Mouse (Mus musculus): ENCODE measurements around the gene Nfkbid. TPM values are rescaled to one million over a fixed set of nuclear protein-coding genes. Genes with fewer than 3 reads are reported as not detected.

The Nfkbid gene
- polyA plus RNA-seq (2014; fragmentation: Nextera tagmentation; extraction: Ambion mirVana) = 1.8 and 3.6 TPM in 2 replicates

GRCm38 (mm10) chr7:30421175-30421889 lies at the start of gene Nfkbid:
Nfkbid (plus strand) TSS chr7:30421732.
- H3K27me3 ChIP-seq (replicated peaks; ENCODE audit: control insufficient read depth, insufficient read depth, low read length) = no peaks in the 10 kb centered on the region
- peak within 1 kb of the TSS; percentile 74 for H3K4me2 ChIP-seq
- H3K27ac ChIP-seq (ENCODE audit: low read depth, low read length) = no peak within 1 kb of the TSS
- peaks cover 7% of the 10 kb centered on the region; the same call in 1 of the 2 replicates for H3K36me3 ChIP-seq (ENCODE audit: control insufficient read depth, insufficient read depth, low read length)
- peak within 1 kb of the TSS; percentile 50 for H3K9ac ChIP-seq (ENCODE audit: low read depth, low read length)
- WGBS = 8% methylated on average over 31 of the region's 31 CpGs
- H3K4me3 ChIP-seq (ENCODE audit: low read depth, low read length) = peak within 1 kb of the TSS; percentile 48
- ATAC-seq (replicated peaks; ENCODE audit: low FRiP score) (peak; percentile 53), DNase-seq (ENCODE audit: low spot score) (peak; percentile 70)
- H3K9me3 ChIP-seq (ENCODE audit: control insufficient read depth, low read length) = no peaks in the 10 kb centered on the region
- 0 out of 2 replicates have a peak, but pooled peaks cover 5% of the 10 kb centered on the region for H3K4me1 ChIP-seq (replicated peaks; ENCODE audit: control insufficient read depth, insufficient read depth, low read length)

- Histone ChIP-seq H3K4me1 (replicated peaks; ENCODE audit: control insufficient read depth, insufficient read depth, low read length) (no peaks in the 10 kb centered on the region), H3K4me2 (peak overlapping the region; percentile 70), H3K27ac (ENCODE audit: low read depth, low read length) (no peak overlapping the region), H3K36me3 (ENCODE audit: control insufficient read depth, insufficient read depth, low read length) (no peaks in the 10 kb centered on the region), H3K4me3 (ENCODE audit: low read depth, low read length) (peak overlapping the region; percentile 42), H3K27me3 (replicated peaks; ENCODE audit: control insufficient read depth, insufficient read depth, low read length) (no peaks in the 10 kb centered on the region), H3K9me3 (ENCODE audit: control insufficient read depth, low read length) (no peaks in the 10 kb centered on the region), H3K9ac (ENCODE audit: low read depth, low read length) (peak overlapping the region; percentile 62)
- WGBS = 2% methylated on average over 21 of the region's 21 CpGs
- DNase-seq (ENCODE audit: low spot score) = peak; percentile 84
- peak; percentile 99 for ATAC-seq (replicated peaks; ENCODE audit: low FRiP score)
These were observed 48.0 kb upstream of the Nfkbid start for GRCm38 (mm10) chr7:30373501-30373962.

- Histone ChIP-seq H3K27me3 (replicated peaks; ENCODE audit: control insufficient read depth, insufficient read depth, low read length) (no peaks in the 10 kb centered on the region), H3K4me3 (ENCODE audit: low read depth, low read length) (no peak overlapping the region), H3K27ac (ENCODE audit: low read depth, low read length) (no peak overlapping the region), H3K9ac (ENCODE audit: low read depth, low read length) (no peak overlapping the region), H3K4me1 (replicated peaks; ENCODE audit: control insufficient read depth, insufficient read depth, low read length) (no peaks in the 10 kb centered on the region), H3K4me2 (no peak overlapping the region), H3K36me3 (ENCODE audit: control insufficient read depth, insufficient read depth, low read length) (no peaks in the 10 kb centered on the region), H3K9me3 (ENCODE audit: control insufficient read depth, low read length) (no peaks in the 10 kb centered on the region)
- ATAC-seq (replicated peaks; ENCODE audit: low FRiP score) (no peak), DNase-seq (ENCODE audit: low spot score) (no peak)
- 56% methylated on average over 5 of the region's 5 CpGs for WGBS
These were observed 41.5 kb upstream of the Nfkbid start for GRCm38 (mm10) chr7:30380061-30380460.

GRCm38 (mm10) chr7:30384106-30384505 lies 37.4 kb upstream of the Nfkbid start:
- ATAC-seq (replicated peaks; ENCODE audit: low FRiP score) (no peak), DNase-seq (ENCODE audit: low spot score) (no peak)
- Histone ChIP-seq H3K36me3 (ENCODE audit: control insufficient read depth, insufficient read depth, low read length) (no peaks in the 10 kb centered on the region), H3K27me3 (replicated peaks; ENCODE audit: control insufficient read depth, insufficient read depth, low read length) (no peaks in the 10 kb centered on the region), H3K4me1 (replicated peaks; ENCODE audit: control insufficient read depth, insufficient read depth, low read length) (no peaks in the 10 kb centered on the region), H3K4me2 (no peak overlapping the region), H3K9me3 (ENCODE audit: control insufficient read depth, low read length) (no peaks in the 10 kb centered on the region), H3K27ac (ENCODE audit: low read depth, low read length) (no peak overlapping the region), H3K9ac (ENCODE audit: low read depth, low read length) (no peak overlapping the region), H3K4me3 (ENCODE audit: low read depth, low read length) (no peak overlapping the region)
- WGBS = 83% methylated on average over 9 of the region's 9 CpGs

- ATAC-seq (replicated peaks; ENCODE audit: low FRiP score) = no peak
- Histone ChIP-seq H3K4me3 (ENCODE audit: low read depth, low read length) (no peak overlapping the region), H3K36me3 (ENCODE audit: control insufficient read depth, insufficient read depth, low read length) (no peaks in the 10 kb centered on the region), H3K9ac (ENCODE audit: low read depth, low read length) (no peak overlapping the region), H3K4me2 (no peak overlapping the region), H3K4me1 (replicated peaks; ENCODE audit: control insufficient read depth, insufficient read depth, low read length) (no peaks in the 10 kb centered on the region), H3K27me3 (replicated peaks; ENCODE audit: control insufficient read depth, insufficient read depth, low read length) (no peaks in the 10 kb centered on the region), H3K27ac (ENCODE audit: low read depth, low read length) (no peak overlapping the region), H3K9me3 (ENCODE audit: control insufficient read depth, low read length) (no peaks in the 10 kb centered on the region)
- 67% methylated on average over 4 of the region's 4 CpGs for WGBS
- no peak for DNase-seq (ENCODE audit: low spot score)
These were observed 28.6 kb upstream of the Nfkbid start for GRCm38 (mm10) chr7:30392746-30393520.

GRCm38 (mm10) chr7:30393631-30394030 lies 27.9 kb upstream of the Nfkbid start:
- H3K27ac ChIP-seq (ENCODE audit: low read depth, low read length) = peak overlapping the region; percentile 17; the same call in 1 of the 2 replicates
- no peak overlapping the region for H3K4me2 ChIP-seq
- 85% methylated on average over 4 of the region's 4 CpGs for WGBS
- H3K9me3 ChIP-seq (ENCODE audit: control insufficient read depth, low read length) = no peaks in the 10 kb centered on the region
- H3K36me3 ChIP-seq (ENCODE audit: control insufficient read depth, insufficient read depth, low read length) = no peaks in the 10 kb centered on the region
- H3K4me1 ChIP-seq (replicated peaks; ENCODE audit: control insufficient read depth, insufficient read depth, low read length) = no peaks in the 10 kb centered on the region
- no peak for ATAC-seq (replicated peaks; ENCODE audit: low FRiP score)
- DNase-seq (ENCODE audit: low spot score) = no peak
- H3K27me3 ChIP-seq (replicated peaks; ENCODE audit: control insufficient read depth, insufficient read depth, low read length) = no peaks in the 10 kb centered on the region
- H3K9ac ChIP-seq (ENCODE audit: low read depth, low read length) = no peak overlapping the region
- H3K4me3 ChIP-seq (ENCODE audit: low read depth, low read length) = no peak overlapping the region

GRCm38 (mm10) chr7:30394379-30394778 lies 27.2 kb upstream of the Nfkbid start:
- no peaks in the 10 kb centered on the region for H3K27me3 ChIP-seq (replicated peaks; ENCODE audit: control insufficient read depth, insufficient read depth, low read length)
- ATAC-seq (replicated peaks; ENCODE audit: low FRiP score) (peak; percentile 67), DNase-seq (ENCODE audit: low spot score) (peak; percentile 35)
- peak overlapping the region; percentile 17; the same call in 1 of the 2 replicates for H3K27ac ChIP-seq (ENCODE audit: low read depth, low read length)
- H3K4me2 ChIP-seq = 0 out of 2 replicates have a peak overlapping the region, but pooled peaks have one; percentile 8
- H3K4me1 ChIP-seq (replicated peaks; ENCODE audit: control insufficient read depth, insufficient read depth, low read length) = no peaks in the 10 kb centered on the region
- H3K9me3 ChIP-seq (ENCODE audit: control insufficient read depth, low read length) = no peaks in the 10 kb centered on the region
- 20% methylated on average over 11 of the region's 11 CpGs for WGBS
- H3K9ac ChIP-seq (ENCODE audit: low read depth, low read length) = no peak overlapping the region
- H3K4me3 ChIP-seq (ENCODE audit: low read depth, low read length) = no peak overlapping the region
- H3K36me3 ChIP-seq (ENCODE audit: control insufficient read depth, insufficient read depth, low read length) = no peaks in the 10 kb centered on the region

GRCm38 (mm10) chr7:30394871-30395270 lies 26.7 kb upstream of the Nfkbid start:
- WGBS = 37% methylated on average over 2 of the region's 2 CpGs
- no peak overlapping the region for H3K4me2 ChIP-seq

More at GRCm38 (mm10) chr7:30394871-30395270, 26.7 kb upstream of the Nfkbid start:
- Histone ChIP-seq H3K4me1 (replicated peaks; ENCODE audit: control insufficient read depth, insufficient read depth, low read length) (no peaks in the 10 kb centered on the region), H3K9me3 (ENCODE audit: control insufficient read depth, low read length) (no peaks in the 10 kb centered on the region), H3K4me3 (ENCODE audit: low read depth, low read length) (no peak overlapping the region), H3K27me3 (replicated peaks; ENCODE audit: control insufficient read depth, insufficient read depth, low read length) (no peaks in the 10 kb centered on the region), H3K27ac (ENCODE audit: low read depth, low read length) (no peak overlapping the region), H3K9ac (ENCODE audit: low read depth, low read length) (no peak overlapping the region), H3K36me3 (ENCODE audit: control insufficient read depth, insufficient read depth, low read length) (no peaks in the 10 kb centered on the region)
- ATAC-seq (replicated peaks; ENCODE audit: low FRiP score) = no peak
- DNase-seq (ENCODE audit: low spot score) = no peak
